Mouse (Mus musculus) regulatory T cell (primary cell): ENCODE data around the gene Tiam1.

Experiments
- in situ Hi-C: fragments of 300-600 bp; cut with MboI, MseI; formaldehyde crosslinking; loops from one replicate; pipeline ENCODE4 v1.15.1; 2025; ENCODE audit warnings: high pct_unique_total_duplicates

The Tiam1 gene

GRCm38 (mm10) chr16:89958982-89959381 lies 184.6 kb downstream of the Tiam1 start:
- in situ Hi-C loops: no loop called here

GRCm38 (mm10) chr16:89958030-89958429 lies 185.5 kb downstream of the Tiam1 start:
- in situ Hi-C loops: no loop called here

GRCm38 (mm10) chr16:89954525-89954924 lies 189.0 kb downstream of the Tiam1 start:
- in situ Hi-C loops: no loop called here

GRCm38 (mm10) chr16:89954114-89954513 lies 189.5 kb downstream of the Tiam1 start:
- in situ Hi-C loops: no loop called here

- in situ Hi-C loops: no loop called here
Observed at GRCm38 (mm10) chr16:89952821-89953220, 190.7 kb downstream of the Tiam1 start.

GRCm38 (mm10) chr16:89950754-89951153 lies 192.8 kb downstream of the Tiam1 start:
- in situ Hi-C loops: no loop called here

GRCm38 (mm10) chr16:89950251-89950650 lies 193.3 kb downstream of the Tiam1 start:
- in situ Hi-C loops: no loop called here

GRCm38 (mm10) chr16:89948040-89948439 lies 195.5 kb downstream of the Tiam1 start:
- in situ Hi-C loops: no loop called here

- in situ Hi-C loops: no loop called here
Observed at GRCm38 (mm10) chr16:89946816-89947215, 196.8 kb downstream of the Tiam1 start.

GRCm38 (mm10) chr16:89944604-89945283 lies 198.8 kb downstream of the Tiam1 start:
- in situ Hi-C loops: no loop called here

GRCm38 (mm10) chr16:89944050-89944449 lies 199.5 kb downstream of the Tiam1 start:
- in situ Hi-C loops: no loop called here

GRCm38 (mm10) chr16:89943267-89943971 lies 200.2 kb downstream of the Tiam1 start:
- in situ Hi-C loops: no loop called here

GRCm38 (mm10) chr16:89940696-89941095 lies 202.9 kb downstream of the Tiam1 start:
- in situ Hi-C loops: no loop called here

GRCm38 (mm10) chr16:89938277-89938676 lies 205.3 kb downstream of the Tiam1 start:
- in situ Hi-C loops: no loop called here

- in situ Hi-C loops: no loop called here
Observed at GRCm38 (mm10) chr16:89936571-89936970, 207.0 kb downstream of the Tiam1 start.

GRCm38 (mm10) chr16:89935398-89935797 lies 208.2 kb downstream of the Tiam1 start:
- in situ Hi-C loops: no loop called here

- in situ Hi-C loops: no loop called here
Observed at GRCm38 (mm10) chr16:89934616-89935015, 209.0 kb downstream of the Tiam1 start.

- in situ Hi-C loops: no loop called here
Observed at GRCm38 (mm10) chr16:89933976-89934375, 209.6 kb downstream of the Tiam1 start.

- in situ Hi-C loops: no loop called here
Observed at GRCm38 (mm10) chr16:89928611-89929010, 215.0 kb downstream of the Tiam1 start.

GRCm38 (mm10) chr16:89924249-89924890 lies 219.2 kb downstream of the Tiam1 start:
- in situ Hi-C loops: no loop called here

- in situ Hi-C loops: no loop called here
Observed at GRCm38 (mm10) chr16:89923311-89923710, 220.3 kb downstream of the Tiam1 start.

- in situ Hi-C loops: no loop called here
Observed at GRCm38 (mm10) chr16:89922458-89922857, 221.1 kb downstream of the Tiam1 start.

GRCm38 (mm10) chr16:89921370-89921769 lies 222.2 kb downstream of the Tiam1 start:
- in situ Hi-C loops: no loop called here
